Mouse (Mus musculus): ENCODE data around the gene Sowahb.
A peak's percentile ranks its signal among the peaks of the same experiment; 100 is the strongest.
"Not testable (repeated sequence)": the region's sequence is repeated elsewhere in the genome, so short reads cannot be mapped to it uniquely, and the experiment has no call there.

The Sowahb gene

GRCm38 (mm10) chr5:93043688-93044583 lies 886 bp downstream of the Sowahb start:
- no peak for DNase-seq (ENCODE audit: extremely low read depth, low read depth)

- DNase-seq (ENCODE audit: extremely low read depth, low read depth), result no peak
These were observed 1.8 kb downstream of the Sowahb start for GRCm38 (mm10) chr5:93042831-93043687.

- no peak for DNase-seq (ENCODE audit: extremely low read depth, low read depth)
These were observed 2.8 kb downstream of the Sowahb start for GRCm38 (mm10) chr5:93042031-93042430.

GRCm38 (mm10) chr5:93041276-93041675 lies 3.5 kb downstream of the Sowahb start:
- DNase-seq (ENCODE audit: extremely low read depth, low read depth), result no peak

- no peak for DNase-seq (ENCODE audit: extremely low read depth, low read depth)
These were observed 4.7 kb downstream of the Sowahb start for GRCm38 (mm10) chr5:93040095-93040494.

- no peak for DNase-seq (ENCODE audit: extremely low read depth, low read depth)
These were observed 8.6 kb downstream of the Sowahb start for GRCm38 (mm10) chr5:93036254-93036653.

GRCm38 (mm10) chr5:93035285-93035684 lies 9.5 kb downstream of the Sowahb start:
- DNase-seq (ENCODE audit: extremely low read depth, low read depth), result no peak

GRCm38 (mm10) chr5:93033087-93033870 lies 11.5 kb downstream of the Sowahb start:
- no peak for DNase-seq (ENCODE audit: extremely low read depth, low read depth)

- DNase-seq (ENCODE audit: extremely low read depth, low read depth), result no peak
These were observed 12.2 kb downstream of the Sowahb start for GRCm38 (mm10) chr5:93032621-93033020.

- DNase-seq (ENCODE audit: extremely low read depth, low read depth), result no peak
These were observed 14.0 kb downstream of the Sowahb start for GRCm38 (mm10) chr5:93030869-93031268.

- no peak for DNase-seq (ENCODE audit: extremely low read depth, low read depth)
These were observed 14.4 kb downstream of the Sowahb start for GRCm38 (mm10) chr5:93030411-93030810.

GRCm38 (mm10) chr5:93027120-93027675 lies 17.6 kb downstream of the Sowahb start:
- DNase-seq (ENCODE audit: extremely low read depth, low read depth), result no peak

GRCm38 (mm10) chr5:93026437-93027119 lies 18.2 kb downstream of the Sowahb start:
- no peak for DNase-seq (ENCODE audit: extremely low read depth, low read depth)

GRCm38 (mm10) chr5:93024754-93025280 lies 20.0 kb downstream of the Sowahb start:
- DNase-seq (ENCODE audit: extremely low read depth, low read depth), result no peak

GRCm38 (mm10) chr5:93022126-93022797 lies 22.6 kb downstream of the Sowahb start:
- DNase-seq (ENCODE audit: extremely low read depth, low read depth), result no peak

GRCm38 (mm10) chr5:93020024-93020666 lies 24.7 kb downstream of the Sowahb start:
- peak; percentile 7 for DNase-seq (ENCODE audit: extremely low read depth, low read depth)

- DNase-seq (ENCODE audit: extremely low read depth, low read depth), result not testable (repeated sequence)
These were observed 25.6 kb downstream of the Sowahb start for GRCm38 (mm10) chr5:93019207-93019606.

- no peak for DNase-seq (ENCODE audit: extremely low read depth, low read depth)
These were observed 27.1 kb downstream of the Sowahb start for GRCm38 (mm10) chr5:93017678-93018077.

- no peak for DNase-seq (ENCODE audit: extremely low read depth, low read depth)
These were observed 36.6 kb downstream of the Sowahb start for GRCm38 (mm10) chr5:93008256-93008655.

Data from MEL-GATA-1-ER (cell line).